Mouse (Mus musculus) small intestine, adult 2 months (tissue): ENCODE results near the gene Gm20696.

Experiments
- CTCF ChIP-seq: fragments of 200-500 bp; IDR thresholded peaks from 2 replicates; pipeline ENCODE4 v1.5.1; 2012; ENCODE audit warnings: low read depth, mild to moderate bottlenecking, control low read depth, inconsistent platforms, low read length, moderate library complexity, mixed read lengths; ENCODE audit not compliant: insufficient replicate concordance, insufficient read length; ENCODE audit errors: extremely low read depth
- POLR2A ChIP-seq: fragments of 200-500 bp; IDR thresholded peaks from 2 replicates; pipeline ENCODE4 v1.6.1; 2012; ENCODE audit warnings: low read depth, mild to moderate bottlenecking, control low read depth, inconsistent platforms, low read length, moderate library complexity

DNA sequence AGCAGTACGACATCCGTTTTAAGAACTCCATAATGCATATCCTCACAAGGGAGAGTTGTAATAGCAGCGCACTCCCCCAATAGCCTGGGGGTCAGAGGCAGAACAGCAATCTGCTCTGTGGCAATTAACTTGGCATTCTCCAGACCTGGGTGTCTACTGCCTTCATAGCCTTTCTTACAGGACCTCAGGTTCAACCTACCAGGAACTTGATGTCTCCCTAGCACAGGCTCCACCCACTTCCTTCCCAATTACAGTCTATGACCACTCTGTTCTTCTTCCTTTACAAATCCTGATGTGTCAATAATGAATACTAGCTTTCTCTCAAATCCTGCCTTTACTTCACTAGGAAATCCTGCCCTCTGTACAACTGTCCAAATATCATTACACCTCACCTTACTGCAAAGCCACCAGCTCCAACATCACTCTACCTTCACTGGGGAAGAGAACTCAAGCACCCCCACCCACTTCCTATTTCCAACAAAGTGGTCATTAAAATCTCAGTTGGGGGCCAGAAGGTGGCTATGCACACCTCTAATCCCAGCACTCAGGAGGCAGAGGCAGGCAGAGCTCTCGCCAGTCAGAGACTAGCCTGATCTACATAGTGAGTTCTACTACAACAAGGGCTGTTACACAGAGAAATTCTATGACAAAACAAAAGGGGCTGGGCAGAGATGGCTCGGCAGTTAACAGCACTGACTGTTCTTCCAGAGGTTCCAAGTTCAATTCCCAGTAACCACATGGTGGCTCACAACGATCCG, 212.7 kb downstream of the Gm20696 start:
- no peak for TF ChIP-seq CTCF
- TF ChIP-seq POLR2A = no peak
